Comparison of ENCODE assay signal across 8 mouse cellular contexts in the genomic region with DNA sequence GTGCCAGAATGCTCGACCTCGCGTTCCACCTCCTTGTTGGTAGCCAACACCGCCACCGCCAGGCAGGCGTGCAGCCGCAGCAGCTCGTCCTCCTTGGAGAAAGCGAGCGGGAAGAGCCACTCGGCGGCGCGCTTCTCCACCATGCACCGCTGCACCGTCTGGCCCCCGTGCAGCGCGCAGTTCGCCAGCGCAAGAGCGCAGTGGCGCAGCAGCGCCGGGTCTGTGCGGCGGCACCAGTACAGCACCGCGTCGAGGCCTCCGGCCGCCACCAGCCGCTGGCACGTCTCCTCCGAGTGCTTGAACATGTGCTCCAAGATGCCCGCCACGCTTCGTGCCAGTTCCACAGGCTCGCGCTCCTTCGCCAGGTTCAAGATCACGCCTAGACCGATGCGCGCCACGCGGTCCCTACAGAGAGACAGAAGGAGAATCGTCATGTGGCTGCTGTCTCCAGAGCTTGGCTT. TPM values are rescaled to one million over a fixed set of nuclear protein-coding genes. Genes with fewer than 3 reads are reported as not detected.
DNase-seq lines count a peak whose midpoint lies in the region; ATAC-seq and TF ChIP-seq lines count a peak whose summit lies in the region.

No protein-coding gene starts in this region.

- no peak for DNase-seq in G1E (ENCODE audit: low spot score)
- peak; percentile 79 for DNase-seq in embryo, embryonic 10.5 days (ENCODE audit: low spot score)
- peak; percentile 9 to 16 for DNase-seq in heart, postnatal 14 days
- DNase-seq in left cerebral cortex, postnatal 14 days (ENCODE audit: low spot score in 2 of 2): peak; percentile 55 to 63
- DNase-seq in midbrain, postnatal 0 days (ENCODE audit: low spot score): peak; percentile 82
- no peak for DNase-seq in lung, postnatal 10 days

- H3ac ChIP-seq in C2C12 (ENCODE audit: control insufficient read depth, insufficient read length, low read depth): peak overlapping the region; percentile 46

- H3K27ac ChIP-seq in midbrain, postnatal 0 days (ENCODE audit: low read depth, low read length): peak overlapping the region; percentile 47; the same call in 1 of the 2 replicates

- H3K36me3 ChIP-seq in C2C12 (ENCODE audit: control insufficient read depth, insufficient read depth) (no peaks in the 10 kb centered on the region), G1E (replicated peaks) (no peaks in the 10 kb centered on the region)
- H3K36me3 ChIP-seq in midbrain, postnatal 0 days (ENCODE audit: insufficient read depth, low read length): peaks cover 21% of the 10 kb centered on the region

- WGBS in midbrain, postnatal 0 days: 7% methylated on average over 48 of the region's 48 CpGs

- no peaks in the 10 kb centered on the region for H3K79me3 ChIP-seq in C2C12 (ENCODE audit: low read depth)

- intact Hi-C loops in heart, postnatal 14 days (cut with DNase I): loop anchor here (2.0 kb wide), 1 partner anchor 16 kb away; no protein-coding TSS in a partner anchor
- intact Hi-C loops in left cerebral cortex, postnatal 14 days (cut with DNase I): no loop called here

- H3K4me2 ChIP-seq in midbrain, postnatal 0 days (ENCODE audit: low read depth, low read length, poor library complexity, severe bottlenecking): peak overlapping the region; percentile 50

- H3K27me3 ChIP-seq in C2C12 (ENCODE audit: control insufficient read depth, insufficient read depth, insufficient read length): peaks cover 42% of the 10 kb centered on the region
- peaks cover 28% of the 10 kb centered on the region for H3K27me3 ChIP-seq in G1E (ENCODE audit: insufficient read depth, low read length)
- H3K27me3 ChIP-seq in midbrain, postnatal 0 days (ENCODE audit: insufficient read depth, low read length): no peaks in the 10 kb centered on the region

- H3K9ac ChIP-seq in midbrain, postnatal 0 days (replicated peaks; ENCODE audit: low read length, poor library complexity, severe bottlenecking): peak overlapping the region; percentile 48

- no peak overlapping the region for H3K4me3 ChIP-seq in C2C12 (ENCODE audit: insufficient read depth, poor library complexity, severe bottlenecking)
- peak overlapping the region; percentile 13; the same call in 1 of the 2 replicates for H3K4me3 ChIP-seq in G1E (ENCODE audit: low read depth, low read length)
- peak overlapping the region; percentile 26 for H3K4me3 ChIP-seq in midbrain, postnatal 0 days (ENCODE audit: low read depth, low read length)

- H3K79me2 ChIP-seq in C2C12 (ENCODE audit: control insufficient read depth, insufficient read depth): no peaks in the 10 kb centered on the region

- ATAC-seq in G1E (ENCODE audit: extremely low read depth, insufficient number of reproducible peaks, low FRiP score, poor library complexity, severe bottlenecking): no peak
- peak; percentile 70 for ATAC-seq in midbrain, postnatal 0 days (ENCODE audit: low FRiP score)
- no peak for ATAC-seq in activated CD4-positive, CD25-positive, alpha-beta regulatory T cell, adult 4 months

- H3K9me3 ChIP-seq in G1E (replicated peaks): no peaks in the 10 kb centered on the region
- no peaks in the 10 kb centered on the region for H3K9me3 ChIP-seq in midbrain, postnatal 0 days (ENCODE audit: low read length)

- no peaks in the 10 kb centered on the region; the same call in 1 of the 2 replicates for H3K4me1 ChIP-seq in G1E (ENCODE audit: insufficient read depth, low read depth, low read length)
- peaks cover 7% of the 10 kb centered on the region; the same call in 1 of the 2 replicates for H3K4me1 ChIP-seq in midbrain, postnatal 0 days (ENCODE audit: insufficient read depth, low read length)

- TF ChIP-seq CTCF in C2C12 (IDR thresholded peaks at IDR 0.05; ENCODE audit: control insufficient read depth, insufficient read depth, insufficient read length): peak; percentile 1
- no peak for TF ChIP-seq CTCF in G1E (IDR thresholded peaks at IDR 0.05; ENCODE audit: low read depth, low read length)
- peak; percentile 69 for TF ChIP-seq CTCF in midbrain, postnatal 0 days (IDR thresholded peaks at IDR 0.05)

TF ChIP-seq in C2C12, 6 proteins besides CTCF, POLR2A, EP300 and RAD21:
- TF ChIP-seq MYOG (IDR thresholded peaks at IDR 0.05; ENCODE audit: control insufficient read depth, extremely low read depth, insufficient read length) (no peak), MYOD1 (IDR thresholded peaks at IDR 0.05; ENCODE audit: control insufficient read depth, insufficient read length, low read depth) (no peak), USF1 (IDR thresholded peaks at IDR 0.05; ENCODE audit: low read depth) (no peak), CEBPB (IDR thresholded peaks at IDR 0.05; ENCODE audit: low read depth) (no peak)

RNA-seq across cellular contexts. Expression of a gene that starts 6.7 kb away (rescaled TPM):
- polyA plus RNA-seq in C2C12 (2012; fragmentation: generic; extraction: Trizol): 0.19 TPM
- total RNA-seq in G1E (2014; fragmentation: Nextera tagmentation): not detected in 2 replicates
- 0.06 and 0.22 TPM in 2 replicates for total RNA-seq in G1E (2017)
- not detected in 2 replicates for polyA plus RNA-seq in G1E (2012)
- total RNA-seq in heart, postnatal 14 days (2021): under 1 TPM; 0.37 to 0.79 TPM
- 10 to 100 TPM; 43.5 to 44.2 TPM for total RNA-seq in left cerebral cortex, postnatal 14 days (2021)
- 63.2 and 66.3 TPM in 2 replicates for total RNA-seq in midbrain, postnatal 0 days (2014; rRNA removed)
- polyA plus RNA-seq in midbrain, postnatal 0 days (2015; fragmentation: Nextera tagmentation; extraction: Ambion mirVana): 39.8 and 40.1 TPM in 2 replicates
- 1 to 10 TPM; 1.0 to 1.7 TPM for polyA plus RNA-seq in activated CD4-positive, CD25-positive, alpha-beta regulatory T cell, adult 4 months (2017; shearing (Covaris generic))

RNA-seq across cellular contexts. Expression of a gene that starts 8.1 kb away (rescaled TPM):
- polyA plus RNA-seq in C2C12 (2012; fragmentation: generic; extraction: Trizol) (not detected), G1E (2012) (not detected in 2 replicates)
- total RNA-seq in G1E (2014; fragmentation: Nextera tagmentation) (not detected in 2 replicates), G1E (2017) (not detected in 2 replicates)
- 10 to 100 TPM; 32.0 to 36.5 TPM for total RNA-seq in heart, postnatal 14 days (2021)
- 100 to 1,000 TPM in 1 of 2 experiments, 10 to 100 TPM in 1; 90.5 to 105 TPM for total RNA-seq in left cerebral cortex, postnatal 14 days (2021)
- total RNA-seq in midbrain, postnatal 0 days (2014; rRNA removed): 114 and 120 TPM in 2 replicates
- 139 and 160 TPM in 2 replicates for polyA plus RNA-seq in midbrain, postnatal 0 days (2015; fragmentation: Nextera tagmentation; extraction: Ambion mirVana)
- polyA plus RNA-seq in activated CD4-positive, CD25-positive, alpha-beta regulatory T cell, adult 4 months (2017; shearing (Covaris generic)): not detected

RNA-seq across cellular contexts. Expression of a gene that starts 12.4 kb away (rescaled TPM):
- polyA plus RNA-seq in C2C12 (2012; fragmentation: generic; extraction: Trizol): 0.02 TPM
- total RNA-seq in G1E (2014; fragmentation: Nextera tagmentation): not detected in 2 replicates
- 0.23 TPM in 1 of 2 replicates, not detected in the other for total RNA-seq in G1E (2017)
- polyA plus RNA-seq in G1E (2012): not detected in 2 replicates
- total RNA-seq in heart, postnatal 14 days (2021): not detected
- 1 to 10 TPM; 1.2 to 1.3 TPM for total RNA-seq in left cerebral cortex, postnatal 14 days (2021)
- 0.71 TPM in 1 of 2 replicates, not detected in the other for total RNA-seq in midbrain, postnatal 0 days (2014; rRNA removed)
- not detected in 2 replicates for polyA plus RNA-seq in midbrain, postnatal 0 days (2015; fragmentation: Nextera tagmentation; extraction: Ambion mirVana)
- polyA plus RNA-seq in activated CD4-positive, CD25-positive, alpha-beta regulatory T cell, adult 4 months (2017; shearing (Covaris generic)): not detected

RNA-seq across cellular contexts. Expression of a gene that starts 21.2 kb away (rescaled TPM):
- polyA plus RNA-seq in C2C12 (2012; fragmentation: generic; extraction: Trizol) (41.3 TPM), G1E (2012) (15.8 and 17.4 TPM in 2 replicates)
- total RNA-seq in G1E (2014; fragmentation: Nextera tagmentation) (19.7 and 25.8 TPM in 2 replicates), G1E (2017) (51.6 and 60.5 TPM in 2 replicates)
- total RNA-seq in heart, postnatal 14 days (2021): 10 to 100 TPM; 11.7 to 12.1 TPM
- 10 to 100 TPM; 37.1 to 44.2 TPM for total RNA-seq in left cerebral cortex, postnatal 14 days (2021)
- 46.2 and 48.2 TPM in 2 replicates for total RNA-seq in midbrain, postnatal 0 days (2014; rRNA removed)
- polyA plus RNA-seq in midbrain, postnatal 0 days (2015; fragmentation: Nextera tagmentation; extraction: Ambion mirVana): 92.4 and 96.0 TPM in 2 replicates
- 10 to 100 TPM; 47.9 to 58.6 TPM for polyA plus RNA-seq in activated CD4-positive, CD25-positive, alpha-beta regulatory T cell, adult 4 months (2017; shearing (Covaris generic))

RNA-seq across cellular contexts. Expression of a gene that starts 21.2 kb away (rescaled TPM):
- polyA plus RNA-seq in C2C12 (2012; fragmentation: generic; extraction: Trizol) (111 TPM), G1E (2012) (66.1 and 73.0 TPM in 2 replicates)
- total RNA-seq in G1E (2014; fragmentation: Nextera tagmentation) (72.5 and 92.3 TPM in 2 replicates), G1E (2017) (62.0 and 72.9 TPM in 2 replicates)
- 100 to 1,000 TPM; 153 to 155 TPM for total RNA-seq in heart, postnatal 14 days (2021)
- total RNA-seq in left cerebral cortex, postnatal 14 days (2021): 100 to 1,000 TPM; 115 to 119 TPM
- total RNA-seq in midbrain, postnatal 0 days (2014; rRNA removed): 145 and 149 TPM in 2 replicates
- polyA plus RNA-seq in midbrain, postnatal 0 days (2015; fragmentation: Nextera tagmentation; extraction: Ambion mirVana): 159 and 176 TPM in 2 replicates
- polyA plus RNA-seq in activated CD4-positive, CD25-positive, alpha-beta regulatory T cell, adult 4 months (2017; shearing (Covaris generic)): 10 to 100 TPM; 11.2 to 12.9 TPM

Comparison
In these comparisons a context has a peak if more than half of its experiments do, and no peak if none do; other contexts are left out.
1. DNase-seq: peak in embryo, embryonic 10.5 days (single experiment), heart, postnatal 14 days (2 of 2), left cerebral cortex, postnatal 14 days (2 of 2) and midbrain, postnatal 0 days (single experiment); none in G1E (single experiment) and lung, postnatal 10 days (single experiment).
2. RNA of a gene that starts 6.7 kb away (total RNA-seq): 63.2 to 66.3 TPM in midbrain, postnatal 0 days and 43.5 to 44.2 TPM in left cerebral cortex, postnatal 14 days; 0.37 to 0.79 TPM in heart, postnatal 14 days and 0.06 to 0.22 TPM in G1E; every median in the first group is over 10 times any median in the second.
3. RNA of a gene that starts 8.1 kb away (total RNA-seq): 114 to 120 TPM in midbrain, postnatal 0 days, 90.5 to 105 TPM in left cerebral cortex, postnatal 14 days and 32.0 to 36.5 TPM in heart, postnatal 14 days; not detected in G1E; every median in the first group is over 10 times any median in the second.